23 mouse cellular contexts compared by ENCODE assay signal in the genomic region with DNA sequence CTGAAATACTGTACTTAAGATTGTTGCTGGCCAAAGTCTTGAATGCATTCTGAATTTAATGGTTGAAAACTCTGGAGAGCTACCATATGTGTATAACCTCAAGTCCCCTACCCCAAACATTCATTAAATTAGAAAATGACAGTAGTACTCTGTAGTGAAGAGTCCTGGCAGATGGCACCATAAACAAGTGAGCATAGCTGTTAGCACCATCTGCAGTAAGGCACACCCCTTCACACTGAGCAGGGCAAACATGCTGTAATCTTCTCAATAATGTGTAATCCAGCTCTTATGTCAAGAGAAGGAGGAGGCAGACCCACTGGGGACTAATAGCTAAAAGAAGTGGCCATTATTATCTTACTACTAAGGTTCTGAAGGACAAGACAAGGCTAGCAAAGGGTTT. TPM values are rescaled to one million over a fixed set of nuclear protein-coding genes. Genes with fewer than 3 reads are reported as not detected.
DNase-seq lines count a peak whose midpoint lies in the region; ATAC-seq and TF ChIP-seq lines count a peak whose summit lies in the region.
"Had no signal": no experiment of that assay in that cellular context is flagged by ENCODE, and none has a peak within 500 bp of the region (broad histone marks: within the 10 kb centered on the region; RNA-seq: fewer than 3 reads in every experiment).

No protein-coding gene starts in this region.

- no peaks in the 10 kb centered on the region for H3K4me1 ChIP-seq in forebrain, embryonic 13.5 days
- no peaks in the 10 kb centered on the region for H3K4me1 ChIP-seq in forebrain, embryonic 12.5 days
- no peaks in the 10 kb centered on the region for H3K4me1 ChIP-seq in kidney, embryonic 16.5 days (ENCODE audit: insufficient read depth, low read length)
- no peaks in the 10 kb centered on the region for H3K4me1 ChIP-seq in kidney, adult 2 months (ENCODE audit: control insufficient read depth, insufficient read depth, low read length)
- H3K4me1 ChIP-seq: heart, embryonic 10.5 days; limb, embryonic 12.5 days had no signal

- no peak overlapping the region for H3K27ac ChIP-seq in forebrain, embryonic 13.5 days
- no peak overlapping the region for H3K27ac ChIP-seq in forebrain, embryonic 12.5 days
- no peak overlapping the region for H3K27ac ChIP-seq in kidney, embryonic 16.5 days (ENCODE audit: low read length)
- no peak overlapping the region for H3K27ac ChIP-seq in kidney, adult 2 months (ENCODE audit: insufficient read depth, low read depth, low read length)
- H3K27ac ChIP-seq: heart, embryonic 10.5 days; limb, embryonic 12.5 days; macrophage had no signal

- TF ChIP-seq POLR2A in kidney, adult 2 months (IDR thresholded peaks at IDR 0.05; ENCODE audit: low read depth, low read length) = no peak

- H3K27me3 ChIP-seq in forebrain, embryonic 13.5 days = no peaks in the 10 kb centered on the region
- no peaks in the 10 kb centered on the region for H3K27me3 ChIP-seq in forebrain, embryonic 12.5 days
- no peaks in the 10 kb centered on the region for H3K27me3 ChIP-seq in kidney, embryonic 16.5 days (ENCODE audit: insufficient read depth, low read length)
- H3K27me3 ChIP-seq in kidney, adult 2 months (replicated peaks; ENCODE audit: control insufficient read depth, insufficient read depth, low read length) = no peaks in the 10 kb centered on the region
- H3K27me3 ChIP-seq: limb, embryonic 12.5 days had no signal

- no peak overlapping the region for H3K4me3 ChIP-seq in forebrain, embryonic 13.5 days
- no peak overlapping the region for H3K4me3 ChIP-seq in forebrain, embryonic 12.5 days (replicated peaks)
- no peak overlapping the region for H3K4me3 ChIP-seq in kidney, embryonic 16.5 days (ENCODE audit: low read length)
- no peak overlapping the region for H3K4me3 ChIP-seq in kidney, adult 2 months (ENCODE audit: insufficient read depth, low read depth, low read length)
- H3K4me3 ChIP-seq: heart, embryonic 10.5 days; limb, embryonic 12.5 days had no signal

- H3K36me3 ChIP-seq in forebrain, embryonic 13.5 days (ENCODE audit: poor library complexity, severe bottlenecking) = peaks cover 43% of the 10 kb centered on the region
- H3K36me3 ChIP-seq in forebrain, embryonic 12.5 days (replicated peaks) = peaks cover 21% of the 10 kb centered on the region
- peaks cover 3% of the 10 kb centered on the region; the same call in 1 of the 2 replicates for H3K36me3 ChIP-seq in kidney, embryonic 16.5 days (ENCODE audit: insufficient read depth, low read length)
- no peaks in the 10 kb centered on the region; the same call in 1 of the 2 replicates for H3K36me3 ChIP-seq in kidney, adult 2 months (ENCODE audit: control insufficient read depth, insufficient read depth, low read length)

- H3K9me3 ChIP-seq in forebrain, embryonic 13.5 days (replicated peaks) = no peaks in the 10 kb centered on the region
- no peaks in the 10 kb centered on the region for H3K9me3 ChIP-seq in forebrain, embryonic 12.5 days
- no peaks in the 10 kb centered on the region for H3K9me3 ChIP-seq in kidney, embryonic 16.5 days (ENCODE audit: low read length)
- H3K9me3 ChIP-seq: heart, embryonic 10.5 days; limb, embryonic 12.5 days had no signal

- ATAC-seq in forebrain, embryonic 13.5 days = peak; percentile 93
- ATAC-seq in forebrain, embryonic 12.5 days (ENCODE audit: low FRiP score) = no peak
- ATAC-seq in kidney, embryonic 16.5 days (ENCODE audit: low FRiP score, low TSS enrichment) = peak; percentile 61; the same call in 1 of the 2 replicates
- ATAC-seq in cerebellum, adult (ENCODE audit: insufficient number of reproducible peaks, low FRiP score, low TSS enrichment) = no peak
- ATAC-seq: inflammation-experienced regulatory T-cells, adult 6 months; liver, postnatal 0 days; lung, postnatal 0 days had no signal

- H3K4me2 ChIP-seq in forebrain, embryonic 13.5 days = no peak overlapping the region
- H3K4me2 ChIP-seq in forebrain, embryonic 12.5 days = no peak overlapping the region
- H3K4me2 ChIP-seq in kidney, embryonic 16.5 days (replicated peaks; ENCODE audit: low read depth, low read length) = no peak overlapping the region
- H3K4me2 ChIP-seq: limb, embryonic 12.5 days; liver, embryonic 11.5 days had no signal

- no peak overlapping the region for H3K9ac ChIP-seq in forebrain, embryonic 13.5 days
- H3K9ac ChIP-seq in forebrain, embryonic 12.5 days = no peak overlapping the region
- H3K9ac ChIP-seq in kidney, embryonic 16.5 days (replicated peaks; ENCODE audit: low read length) = no peak overlapping the region
- H3K9ac ChIP-seq: limb, embryonic 12.5 days; liver, postnatal 0 days had no signal

- no peak for TF ChIP-seq CTCF in kidney, adult 2 months (conservative IDR thresholded peaks at IDR 0.05; ENCODE audit: insufficient read depth, insufficient read length, low read depth, low read length)

- DNase-seq in kidney, adult 2 months = no peak
- DNase-seq in brain, adult 2 months (ENCODE audit: low read depth, low spot score) = peak; percentile 25
- peak; percentile 41 to 52 for DNase-seq in layer of hippocampus, adult 8-10 months (ENCODE audit: low spot score in 2 of 2)
- DNase-seq in T-cell, adult 2 months (ENCODE audit: low spot score) = no peak
- DNase-seq: adrenal gland, postnatal 25 days; cerebellum, adult 11-12 months; cerebellum, postnatal 14 days; heart, postnatal 4 days; kidney, adult 18-20 months; kidney, postnatal 10 days; liver, postnatal 0 days had no signal

RNA-seq across cellular contexts. Expression of a gene that starts 33.9 kb away (rescaled TPM):
- polyA plus RNA-seq in forebrain, embryonic 13.5 days (2015; fragmentation: Nextera tagmentation; extraction: Ambion mirVana) = 0.26 TPM in 2 replicates
- 0.22 TPM in 2 replicates for polyA plus RNA-seq in forebrain, embryonic 12.5 days (2016; fragmentation: Nextera tagmentation; extraction: Ambion mirVana)
- polyA plus RNA-seq in kidney, embryonic 16.5 days (2015; fragmentation: Nextera tagmentation; extraction: Ambion mirVana) = 0.16 and 0.49 TPM in 2 replicates
- polyA plus RNA-seq in kidney, adult 2 months (2012; rRNA removed) = 0.17 and 0.19 TPM in 2 replicates
- total RNA-seq in layer of hippocampus, adult 8-10 months (2022) = 1 to 10 TPM in 2 of 4 experiments, under 1 TPM in 2; 0.48 to 1.6 (median 0.79) TPM
- total RNA-seq: gastrocnemius, adult 18-20 months had no signal
- polyA plus RNA-seq: embryonic facial prominence, embryonic 11.5 days had no signal

Comparison
In these comparisons a context has a peak if more than half of its experiments do, and no peak if none do; other contexts are left out.
1. ATAC-seq: peak in forebrain, embryonic 13.5 days (single experiment) and kidney, embryonic 16.5 days (single experiment); none in forebrain, embryonic 12.5 days (single experiment) and cerebellum, adult (single experiment).
2. DNase-seq: peak in brain, adult 2 months (single experiment) and layer of hippocampus, adult 8-10 months (2 of 2); none in kidney, adult 2 months (single experiment) and T-cell, adult 2 months (single experiment).